Mouse (Mus musculus): ENCODE results near the gene Dad1. TPM values are rescaled to one million over a fixed set of nuclear protein-coding genes. Genes with fewer than 3 reads are reported as not detected.

Gene Dad1
- polyA plus RNA-seq, 1 experiment: 324 TPM

- Histone ChIP-seq H3K4me3 (no peak overlapping the region), H3K4me2 (ENCODE audit: low read depth) (no peak overlapping the region), H3K27me3 (ENCODE audit: control insufficient read depth, insufficient read depth, insufficient read length) (no peaks in the 10 kb centered on the region), H3K36me3 (ENCODE audit: control insufficient read depth, insufficient read depth) (no peaks in the 10 kb centered on the region), H3K79me2 (ENCODE audit: control insufficient read depth, insufficient read depth) (no peaks in the 10 kb centered on the region), H3ac (ENCODE audit: control insufficient read depth, insufficient read length) (no peak overlapping the region)
- no peak for TF ChIP-seq MYOG (IDR thresholded peaks at IDR 0.05; ENCODE audit: control insufficient read depth in 1 of 3, insufficient read depth in 1 of 3, insufficient read length in 2 of 3, low read depth in 2 of 3)
- no peak for TF ChIP-seq SRF (IDR thresholded peaks at IDR 0.05; ENCODE audit: control insufficient read depth, insufficient read length, low read depth)
- no peak for TF ChIP-seq POLR2A (IDR thresholded peaks at IDR 0.05; ENCODE audit: insufficient read length, low read depth)
- no peak for TF ChIP-seq TCF12 (IDR thresholded peaks at IDR 0.05; ENCODE audit: insufficient read depth, poor library complexity, severe bottlenecking)
- no peak for TF ChIP-seq TCF3 (IDR thresholded peaks at IDR 0.05; ENCODE audit: insufficient read length, low read depth)
- TF ChIP-seq USF1 (IDR thresholded peaks at IDR 0.05; ENCODE audit: low read depth): no peak
- TF ChIP-seq REST (IDR thresholded peaks at IDR 0.05; ENCODE audit: insufficient read depth, insufficient read length): no peak
- no peak for TF ChIP-seq MAX (IDR thresholded peaks at IDR 0.05; ENCODE audit: low read depth)
- no peak for TF ChIP-seq E2F4 (IDR thresholded peaks at IDR 0.05; ENCODE audit: insufficient read depth)
- no peak for TF ChIP-seq MYOD1 (IDR thresholded peaks at IDR 0.05; ENCODE audit: control insufficient read depth in 1 of 3, insufficient read length in 2 of 3, low read depth in 2 of 3)
- TF ChIP-seq CEBPB (IDR thresholded peaks at IDR 0.05; ENCODE audit: insufficient read depth, poor library complexity, severe bottlenecking): no peak
These were observed 35.7 kb downstream of the Dad1 start for GRCm38 (mm10) chr14:54218233-54218632.

- Histone ChIP-seq H3K4me2 (ENCODE audit: low read depth) (no peak overlapping the region), H3K79me2 (ENCODE audit: control insufficient read depth, insufficient read depth) (no peaks in the 10 kb centered on the region), H3K27me3 (ENCODE audit: control insufficient read depth, insufficient read depth, insufficient read length) (no peaks in the 10 kb centered on the region), H3ac (ENCODE audit: control insufficient read depth, insufficient read length) (no peak overlapping the region), H3K36me3 (ENCODE audit: control insufficient read depth, insufficient read depth) (no peaks in the 10 kb centered on the region), H3K4me3 (no peak overlapping the region)
- no peak for TF ChIP-seq POLR2A (IDR thresholded peaks at IDR 0.05; ENCODE audit: insufficient read length, low read depth)
- TF ChIP-seq USF1 (IDR thresholded peaks at IDR 0.05; ENCODE audit: low read depth): no peak
- TF ChIP-seq TCF12 (IDR thresholded peaks at IDR 0.05; ENCODE audit: insufficient read depth, poor library complexity, severe bottlenecking): no peak
- no peak for TF ChIP-seq MYOD1 (IDR thresholded peaks at IDR 0.05; ENCODE audit: control insufficient read depth in 1 of 3, insufficient read length in 2 of 3, low read depth in 2 of 3)
These were observed 37.8 kb downstream of the Dad1 start for GRCm38 (mm10) chr14:54216126-54216525.

GRCm38 (mm10) chr14:54214901-54215300 is 39.0 kb downstream of the Dad1 start:
- H3K36me3 ChIP-seq (ENCODE audit: control insufficient read depth, insufficient read depth): no peaks in the 10 kb centered on the region
- H3K79me2 ChIP-seq (ENCODE audit: control insufficient read depth, insufficient read depth): no peaks in the 10 kb centered on the region
- TF ChIP-seq USF1 (IDR thresholded peaks at IDR 0.05; ENCODE audit: low read depth) (no peak), E2F4 (IDR thresholded peaks at IDR 0.05; ENCODE audit: insufficient read depth) (no peak), MYOD1 (IDR thresholded peaks at IDR 0.05; ENCODE audit: control insufficient read depth in 1 of 3, insufficient read length in 2 of 3, low read depth in 2 of 3) (no peak), MAX (IDR thresholded peaks at IDR 0.05; ENCODE audit: low read depth) (no peak), POLR2AphosphoS2 (IDR thresholded peaks at IDR 0.05; ENCODE audit: insufficient read length, low read depth) (no peak), REST (IDR thresholded peaks at IDR 0.05; ENCODE audit: insufficient read depth, insufficient read length) (no peak), CEBPB (IDR thresholded peaks at IDR 0.05; ENCODE audit: insufficient read depth, poor library complexity, severe bottlenecking) (no peak), TCF3 (IDR thresholded peaks at IDR 0.05; ENCODE audit: insufficient read length, low read depth) (no peak), SRF (IDR thresholded peaks at IDR 0.05; ENCODE audit: control insufficient read depth, insufficient read length, low read depth) (no peak), MYOG (IDR thresholded peaks at IDR 0.05; ENCODE audit: control insufficient read depth in 1 of 3, insufficient read depth in 1 of 3, insufficient read length in 2 of 3, low read depth in 2 of 3) (no peak), POLR2A (IDR thresholded peaks at IDR 0.05; ENCODE audit: insufficient read length, low read depth) (no peak), TCF12 (IDR thresholded peaks at IDR 0.05; ENCODE audit: insufficient read depth, poor library complexity, severe bottlenecking) (no peak)
- no peaks in the 10 kb centered on the region for H3K27me3 ChIP-seq (ENCODE audit: control insufficient read depth, insufficient read depth, insufficient read length)
- H3K4me3 ChIP-seq: no peak overlapping the region
- H3K4me2 ChIP-seq (ENCODE audit: low read depth): no peak overlapping the region
- no peak overlapping the region for H3ac ChIP-seq (ENCODE audit: control insufficient read depth, insufficient read length)

GRCm38 (mm10) chr14:54214477-54214876 is 39.4 kb downstream of the Dad1 start:
- Histone ChIP-seq H3K79me2 (ENCODE audit: control insufficient read depth, insufficient read depth) (no peaks in the 10 kb centered on the region), H3ac (ENCODE audit: control insufficient read depth, insufficient read length) (no peak overlapping the region), H3K4me2 (ENCODE audit: low read depth) (no peak overlapping the region), H3K4me3 (no peak overlapping the region), H3K27me3 (ENCODE audit: control insufficient read depth, insufficient read depth, insufficient read length) (no peaks in the 10 kb centered on the region), H3K36me3 (ENCODE audit: control insufficient read depth, insufficient read depth) (no peaks in the 10 kb centered on the region)
- no peak for TF ChIP-seq POLR2AphosphoS2 (IDR thresholded peaks at IDR 0.05; ENCODE audit: insufficient read length, low read depth)

GRCm38 (mm10) chr14:54213734-54214133 is 40.2 kb downstream of the Dad1 start:
- Histone ChIP-seq H3K79me2 (ENCODE audit: control insufficient read depth, insufficient read depth) (no peaks in the 10 kb centered on the region), H3ac (ENCODE audit: control insufficient read depth, insufficient read length) (no peak overlapping the region), H3K27me3 (ENCODE audit: control insufficient read depth, insufficient read depth, insufficient read length) (no peaks in the 10 kb centered on the region), H3K4me2 (ENCODE audit: low read depth) (peak overlapping the region; percentile 30), H3K4me3 (no peak overlapping the region), H3K36me3 (ENCODE audit: control insufficient read depth, insufficient read depth) (no peaks in the 10 kb centered on the region)
- no peak for TF ChIP-seq MYOG (IDR thresholded peaks at IDR 0.05; ENCODE audit: control insufficient read depth in 1 of 3, insufficient read depth in 1 of 3, insufficient read length in 2 of 3, low read depth in 2 of 3)
- no peak for TF ChIP-seq POLR2A (IDR thresholded peaks at IDR 0.05; ENCODE audit: insufficient read length, low read depth)
- no peak for TF ChIP-seq CEBPB (IDR thresholded peaks at IDR 0.05; ENCODE audit: insufficient read depth, poor library complexity, severe bottlenecking)
